Mouse (Mus musculus): ENCODE results near the gene Zfp941. TPM values are rescaled to one million over a fixed set of nuclear protein-coding genes. Genes with fewer than 3 reads are reported as not detected.
A peak's percentile ranks its signal among the peaks of the same experiment; 100 is the strongest.

Gene Zfp941
- total and polyA plus RNA-seq, 2 experiments from 2014 or later: 26.1 to 30.0 TPM

DNA sequence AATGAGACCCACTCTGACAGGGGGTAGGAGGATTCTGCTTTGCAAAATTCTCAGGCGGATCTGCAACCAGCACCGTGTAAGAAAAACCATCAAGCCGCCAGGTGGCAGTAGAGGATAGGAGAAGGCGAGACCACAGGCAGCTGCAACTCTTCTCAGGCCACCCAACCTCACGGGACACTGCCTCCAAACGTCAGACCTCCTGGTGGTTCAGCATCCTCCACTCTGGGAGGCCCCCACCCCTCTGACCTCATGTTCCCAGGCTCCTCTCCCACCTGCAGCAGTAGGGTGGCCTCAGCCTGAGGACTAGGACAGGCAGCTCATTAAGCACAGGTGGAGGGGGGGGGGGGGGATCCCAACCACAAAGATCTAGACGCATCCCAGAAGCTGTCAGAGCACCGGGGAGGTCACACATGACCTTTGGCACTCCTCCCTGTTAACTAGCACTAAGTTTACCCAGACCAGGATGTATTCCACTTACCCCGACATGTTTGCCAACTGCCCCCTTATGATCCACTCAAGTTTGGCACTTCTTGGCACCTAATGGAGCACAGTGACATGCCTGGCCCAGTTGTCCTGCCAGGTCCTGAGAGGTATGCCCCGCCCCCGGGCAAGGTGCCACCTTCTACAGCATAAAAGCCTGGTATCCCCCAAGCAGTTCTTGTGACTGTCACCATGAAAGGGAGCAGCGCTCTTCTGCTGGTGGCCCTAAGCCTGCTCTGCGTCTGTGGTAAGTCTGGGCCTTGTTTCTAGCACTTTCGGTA lies 23.1 kb upstream of the Zfp941 start, which contains the start of gene Scgb1c1:
TSS of gene Scgb1c1 (plus strand) at position 643 of the 761 bp plus-strand sequence.
- no peak within 1 kb of the TSS for H3K27ac ChIP-seq (ENCODE audit: low read depth, low read length)
- DNase-seq (ENCODE audit: low spot score): peak; percentile 85
- H3K9me3 ChIP-seq (ENCODE audit: low read length): no peaks in the 10 kb centered on the region
- 29% methylated on average over 14 of the region's 14 CpGs for WGBS
- no peak within 1 kb of the TSS for H3K4me3 ChIP-seq (ENCODE audit: low read depth, low read length)
- TF ChIP-seq CTCF (IDR thresholded peaks at IDR 0.05): peak; percentile 87
- ATAC-seq (ENCODE audit: low FRiP score): peak; percentile 73
- H3K4me1 ChIP-seq (ENCODE audit: insufficient read depth, low read length): no peaks in the 10 kb centered on the region
- no peaks in the 10 kb centered on the region for H3K36me3 ChIP-seq (ENCODE audit: insufficient read depth, low read length)
- no peak within 1 kb of the TSS for H3K4me2 ChIP-seq (ENCODE audit: low read depth, low read length, poor library complexity, severe bottlenecking)
- 0 out of 2 replicates have a peak, but pooled peaks cover 6% of the 10 kb centered on the region for H3K27me3 ChIP-seq (ENCODE audit: insufficient read depth, low read length)
- H3K9ac ChIP-seq (replicated peaks; ENCODE audit: low read length, poor library complexity, severe bottlenecking): no peak within 1 kb of the TSS

DNA sequence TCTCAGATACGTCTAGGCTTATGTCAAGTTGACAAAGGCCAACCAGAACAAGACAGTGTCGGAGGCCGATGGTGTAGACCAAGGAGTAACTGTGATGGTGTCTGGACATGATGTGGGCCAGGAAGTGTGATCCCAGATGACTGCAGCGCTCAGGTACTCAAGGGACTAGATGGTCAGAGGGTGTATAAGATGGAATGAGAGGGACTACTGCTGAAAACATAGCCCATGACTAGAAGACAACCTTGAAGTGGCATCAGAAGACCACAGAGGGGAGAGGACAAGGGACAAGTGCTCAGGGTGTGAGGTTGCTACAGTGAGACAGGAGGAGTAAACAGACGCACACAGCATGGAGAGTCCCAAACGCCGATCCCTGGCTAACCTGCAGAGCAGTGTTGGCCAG lies 21.8 kb upstream of the Zfp941 start:
- Histone ChIP-seq H3K4me3 (ENCODE audit: low read depth, low read length) (no peak overlapping the region), H3K9ac (replicated peaks; ENCODE audit: low read length, poor library complexity, severe bottlenecking) (no peak overlapping the region), H3K9me3 (ENCODE audit: low read length) (no peaks in the 10 kb centered on the region), H3K27me3 (ENCODE audit: insufficient read depth, low read length) (0 out of 2 replicates have a peak, but pooled peaks cover 6% of the 10 kb centered on the region), H3K4me2 (ENCODE audit: low read depth, low read length, poor library complexity, severe bottlenecking) (no peak overlapping the region), H3K4me1 (ENCODE audit: insufficient read depth, low read length) (no peaks in the 10 kb centered on the region), H3K36me3 (ENCODE audit: insufficient read depth, low read length) (no peaks in the 10 kb centered on the region), H3K27ac (ENCODE audit: low read depth, low read length) (no peak overlapping the region)
- ATAC-seq (ENCODE audit: low FRiP score) (no peak), DNase-seq (ENCODE audit: low spot score) (no peak)
- WGBS: 80% methylated on average over 7 of the region's 7 CpGs
- TF ChIP-seq CTCF (IDR thresholded peaks at IDR 0.05): no peak

DNA sequence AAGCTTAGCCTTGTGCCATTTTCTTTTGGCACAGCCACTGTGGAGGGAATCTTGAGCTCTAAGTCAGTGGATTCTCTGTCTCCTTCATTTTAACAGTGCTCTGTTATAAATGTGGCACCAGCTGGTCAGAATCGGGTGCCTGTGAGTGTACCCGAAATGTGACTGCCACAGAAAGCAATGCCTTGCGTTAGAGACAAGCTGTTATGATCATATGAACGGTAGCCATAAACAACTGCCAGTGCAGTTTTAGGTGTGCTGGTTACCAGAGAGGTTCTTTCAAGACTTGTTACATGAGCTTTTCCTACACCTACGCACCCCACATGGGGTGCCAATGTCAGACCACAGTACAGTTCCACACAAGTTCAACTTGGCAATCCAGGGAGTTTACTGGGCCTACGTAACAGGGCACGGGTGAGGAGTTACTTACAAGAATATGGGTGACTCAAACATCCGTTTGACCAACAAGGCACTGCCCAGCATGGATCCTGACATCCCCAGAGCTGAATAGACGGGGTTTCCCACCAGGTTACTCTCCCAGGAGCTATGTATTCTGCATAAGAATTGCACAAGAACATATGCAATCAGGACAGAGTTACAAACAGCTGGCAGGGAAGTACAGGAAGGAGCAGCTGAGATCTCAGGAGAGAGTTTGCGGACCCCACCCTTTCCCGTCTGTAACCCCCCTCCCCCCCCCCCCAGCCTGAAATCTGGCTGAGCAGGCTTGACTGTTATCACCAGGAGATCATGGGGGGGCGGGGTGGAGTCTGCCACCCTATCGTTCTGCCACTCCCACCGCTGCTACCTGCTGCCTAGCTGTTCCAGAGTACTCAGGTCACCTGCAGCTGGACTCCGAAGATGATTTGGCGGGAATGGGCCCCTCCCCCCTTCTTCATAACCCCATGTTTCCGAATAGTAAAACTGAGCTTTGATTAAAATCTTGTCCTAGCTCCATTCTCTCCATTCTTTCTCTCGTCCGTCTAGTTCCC lies 19.1 kb upstream of the Zfp941 start:
- ATAC-seq (ENCODE audit: low FRiP score) (no peak), DNase-seq (ENCODE audit: low spot score) (no peak)
- Histone ChIP-seq H3K4me2 (ENCODE audit: low read depth, low read length, poor library complexity, severe bottlenecking) (no peak overlapping the region), H3K36me3 (ENCODE audit: insufficient read depth, low read length) (no peaks in the 10 kb centered on the region), H3K9ac (replicated peaks; ENCODE audit: low read length, poor library complexity, severe bottlenecking) (no peak overlapping the region), H3K9me3 (ENCODE audit: low read length) (no peaks in the 10 kb centered on the region), H3K27ac (ENCODE audit: low read depth, low read length) (no peak overlapping the region), H3K27me3 (ENCODE audit: insufficient read depth, low read length) (0 out of 2 replicates have a peak, but pooled peaks cover 6% of the 10 kb centered on the region), H3K4me3 (ENCODE audit: low read depth, low read length) (no peak overlapping the region), H3K4me1 (ENCODE audit: insufficient read depth, low read length) (no peaks in the 10 kb centered on the region)
- WGBS: 40% methylated on average over 19 of the region's 19 CpGs
- TF ChIP-seq CTCF (IDR thresholded peaks at IDR 0.05): no peak

DNA sequence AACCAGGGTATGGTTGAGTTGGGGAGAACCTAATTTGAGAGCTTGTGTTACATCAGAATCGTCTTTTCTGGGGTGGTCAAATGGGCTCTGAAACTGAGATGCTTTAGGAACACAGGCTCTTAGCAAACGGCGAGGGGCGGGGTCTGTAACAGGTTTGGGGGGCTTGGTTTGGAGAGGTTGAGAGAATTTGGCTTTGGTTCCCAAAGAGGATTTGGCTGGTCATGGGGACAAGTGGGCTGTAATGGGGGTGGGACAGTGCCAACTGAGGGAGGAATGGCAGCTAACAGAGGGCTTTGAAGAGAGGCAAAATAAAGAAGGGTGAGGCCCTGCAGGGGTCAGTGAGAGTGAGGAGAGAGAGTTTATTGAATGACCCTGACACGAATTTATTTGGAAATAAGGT lies 17.6 kb upstream of the Zfp941 start:
- DNase-seq (ENCODE audit: low spot score): no peak
- no peak for TF ChIP-seq CTCF (IDR thresholded peaks at IDR 0.05)
- H3K4me2 ChIP-seq (ENCODE audit: low read depth, low read length, poor library complexity, severe bottlenecking): no peak overlapping the region
- H3K4me1 ChIP-seq (ENCODE audit: insufficient read depth, low read length): no peaks in the 10 kb centered on the region
- H3K9me3 ChIP-seq (ENCODE audit: low read length): no peaks in the 10 kb centered on the region
- 0 out of 2 replicates have a peak, but pooled peaks cover 6% of the 10 kb centered on the region for H3K27me3 ChIP-seq (ENCODE audit: insufficient read depth, low read length)
- ATAC-seq (ENCODE audit: low FRiP score): no peak
- H3K36me3 ChIP-seq (ENCODE audit: insufficient read depth, low read length): no peaks in the 10 kb centered on the region
- H3K27ac ChIP-seq (ENCODE audit: low read depth, low read length): no peak overlapping the region
- H3K4me3 ChIP-seq (ENCODE audit: low read depth, low read length): no peak overlapping the region
- WGBS: 65% methylated on average over 5 of the region's 5 CpGs
- no peak overlapping the region for H3K9ac ChIP-seq (replicated peaks; ENCODE audit: low read length, poor library complexity, severe bottlenecking)

DNA sequence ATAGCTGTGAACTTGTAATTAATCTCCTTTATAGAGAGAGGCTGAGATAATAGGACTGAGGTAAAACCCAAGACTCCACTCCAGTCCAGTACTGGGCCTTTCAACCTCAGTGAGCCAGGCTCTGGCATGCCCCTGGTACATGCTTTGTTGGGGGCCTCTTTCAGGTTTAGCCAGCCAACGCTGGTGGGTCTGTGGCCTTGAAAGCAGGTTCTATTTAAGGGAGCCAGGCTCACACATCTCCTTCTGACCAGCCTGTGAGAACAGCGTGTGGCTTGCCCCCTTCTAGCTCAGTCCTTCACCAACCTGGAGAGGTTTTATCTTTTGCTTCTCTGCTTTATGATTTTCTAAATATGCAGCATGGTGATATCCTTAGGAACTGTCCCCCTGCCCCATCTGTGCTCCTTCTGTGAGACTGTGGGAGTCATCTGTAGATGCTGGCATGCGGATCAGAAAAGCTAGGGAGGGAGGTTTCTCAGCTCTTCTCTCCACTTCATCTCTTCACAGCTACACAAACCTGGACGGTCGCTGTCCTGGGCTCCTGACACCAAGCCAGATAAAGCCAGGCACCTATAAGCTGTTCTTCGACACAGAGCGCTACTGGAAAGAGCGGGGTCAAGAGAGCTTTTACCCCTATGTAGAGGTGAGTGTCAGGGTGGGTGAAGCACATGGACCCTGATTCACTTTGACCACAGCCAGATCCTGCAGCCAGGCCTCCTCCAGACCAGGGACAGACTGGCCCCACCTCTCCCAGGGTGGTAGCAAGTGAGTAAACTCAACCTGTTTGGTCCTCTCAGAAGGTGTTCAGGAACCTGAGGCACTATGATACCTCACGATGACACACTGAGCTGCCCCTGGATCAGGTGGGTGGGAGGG lies 14.5 kb upstream of the Zfp941 start:
- 88% methylated on average over 9 of the region's 9 CpGs for WGBS
- Histone ChIP-seq H3K27me3 (ENCODE audit: insufficient read depth, low read length) (no peaks in the 10 kb centered on the region), H3K27ac (ENCODE audit: low read depth, low read length) (no peak overlapping the region), H3K9me3 (ENCODE audit: low read length) (no peaks in the 10 kb centered on the region), H3K9ac (replicated peaks; ENCODE audit: low read length, poor library complexity, severe bottlenecking) (no peak overlapping the region), H3K4me1 (ENCODE audit: insufficient read depth, low read length) (no peaks in the 10 kb centered on the region), H3K36me3 (ENCODE audit: insufficient read depth, low read length) (no peaks in the 10 kb centered on the region), H3K4me3 (ENCODE audit: low read depth, low read length) (no peak overlapping the region), H3K4me2 (ENCODE audit: low read depth, low read length, poor library complexity, severe bottlenecking) (no peak overlapping the region)
- no peak for ATAC-seq (ENCODE audit: low FRiP score)
- DNase-seq (ENCODE audit: low spot score): no peak
- TF ChIP-seq CTCF (IDR thresholded peaks at IDR 0.05): no peak

All from midbrain, postnatal 0 days (tissue).